Mouse (Mus musculus) midbrain, postnatal 0 days (tissue): ENCODE results near the gene Ptch2. TPM values are rescaled to one million over a fixed set of nuclear protein-coding genes. Genes with fewer than 3 reads are reported as not detected.

ENCODE experiments used
- ATAC-seq: fragments of 200-750 bp; cut with Nextera tagmentation; 2 replicates; pipeline ENCODE4 v1.8.0; 2017; ENCODE audit warnings: moderate number of reproducible peaks, mild to moderate bottlenecking, moderate TSS enrichment, moderate library complexity; ENCODE audit not compliant: low FRiP score
- DNase-seq: peaks from one replicate; pipeline ENCODE4 v3.0.0-alpha.2; 2015; ENCODE audit warnings: low spot score
- H3K27ac ChIP-seq: fragments of 300-500 bp; sonication (generic); 2 replicates; pipeline ENCODE4 v1.5.1; 2014; ENCODE audit warnings: low read depth, mild to moderate bottlenecking, low read length, mixed read lengths
- H3K27me3 ChIP-seq: fragments of 300-500 bp; sonication (generic); 2 replicates; pipeline ENCODE4 v1.6.1; 2014; ENCODE audit warnings: low read length, control low read depth, mixed read lengths; ENCODE audit not compliant: insufficient read depth
- H3K36me3 ChIP-seq: fragments of 300-500 bp; sonication (generic); 2 replicates; pipeline ENCODE4 v1.6.1; 2014; ENCODE audit warnings: low read length, control low read depth, mixed read lengths; ENCODE audit not compliant: insufficient read depth
- H3K4me1 ChIP-seq: fragments of 300-500 bp; sonication (generic); 2 replicates; pipeline ENCODE4 v1.6.1; 2014; ENCODE audit warnings: mild to moderate bottlenecking, control low read depth, antibody characterized with exemption, low read length, mixed read lengths; ENCODE audit not compliant: insufficient read depth
- H3K4me2 ChIP-seq: fragments of 300-500 bp; sonication (generic); 2 replicates; pipeline ENCODE4 v1.6.1; 2014; ENCODE audit warnings: low read depth, mild to moderate bottlenecking, low read length, mixed read lengths; ENCODE audit not compliant: poor library complexity, severe bottlenecking
- H3K4me3 ChIP-seq: fragments of 300-500 bp; sonication (generic); 2 replicates; pipeline ENCODE4 v1.5.1; 2014; ENCODE audit warnings: low read depth, mild to moderate bottlenecking, low read length, moderate library complexity
- H3K9ac ChIP-seq: fragments of 300-500 bp; sonication (generic); replicated peaks from 2 replicates; pipeline ENCODE4 v1.6.1; 2014; ENCODE audit warnings: mild to moderate bottlenecking, low read length, moderate library complexity, mixed read lengths; ENCODE audit not compliant: poor library complexity, severe bottlenecking
- H3K9me3 ChIP-seq: fragments of 300-500 bp; sonication (generic); 2 replicates; pipeline ENCODE4 v1.6.1; 2016; ENCODE audit warnings: low read length, control low read depth
- CTCF ChIP-seq: IDR thresholded peaks from 2 replicates; pipeline ENCODE4 v1.5.1; 2016; ENCODE audit warnings: antibody characterized with exemption, mild to moderate bottlenecking
- WGBS: fragments of 180-500 bp; shearing (Covaris S2); extraction: QIAGEN DNeasy Blood & Tissue Kit; methylation state at CpG from one replicate; pipeline ENCODE4 v1.1.7; 2014; 5-methylcytosine and 5-hydroxymethylcytosine counted together
- polyA plus RNA-seq: library from polyadenylated mRNA; unstranded; fragments of >200 nt; fragmentation: Nextera tagmentation; extraction: Ambion mirVana; gene quantifications from 2 replicates; pipeline ENCODE4 v1.2.1, GENCODE M21; 2015
- total RNA-seq: library from RNA; depleted of rRNA; stranded (reverse); fragments of >200 nt; gene quantifications from 2 replicates; pipeline ENCODE4 v1.2.3, GENCODE M21; 2014

Ptch2 gene
- total and polyA plus RNA-seq, 2 experiments from 2014 or later = 3.7 to 12.2 TPM

DNA sequence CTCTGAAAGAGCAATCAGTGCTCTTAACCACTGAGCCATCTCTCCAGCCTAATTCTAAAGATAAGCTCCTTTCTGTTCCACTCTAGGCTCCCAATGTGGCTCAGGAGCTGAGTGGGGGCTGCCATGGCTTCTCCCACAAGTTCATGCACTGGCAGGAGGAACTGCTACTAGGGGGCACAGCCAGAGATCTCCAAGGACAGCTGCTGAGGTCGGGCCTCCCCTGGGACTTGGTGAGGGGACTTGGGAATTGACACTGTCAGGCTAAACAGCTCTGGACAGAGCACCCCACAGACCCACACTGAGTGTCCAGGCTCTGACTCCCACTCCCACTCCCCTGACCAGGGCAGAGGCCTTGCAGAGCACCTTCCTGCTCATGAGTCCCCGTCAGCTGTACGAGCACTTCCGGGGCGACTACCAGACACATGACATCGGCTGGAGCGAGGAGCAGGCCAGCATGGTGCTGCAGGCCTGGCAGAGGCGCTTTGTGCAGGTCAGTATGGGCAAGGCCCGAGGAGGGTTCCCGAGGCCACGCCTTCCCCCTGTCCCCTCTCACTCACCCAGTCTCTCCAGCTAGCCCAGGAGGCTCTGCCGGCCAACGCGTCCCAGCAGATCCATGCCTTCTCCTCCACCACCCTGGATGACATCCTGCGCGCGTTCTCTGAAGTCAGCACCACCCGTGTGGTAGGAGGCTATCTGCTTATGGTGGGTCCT, 12.1 kb downstream of the Ptch2 start:
- H3K9ac ChIP-seq = no peak overlapping the region
- no peaks in the 10 kb centered on the region for H3K4me1 ChIP-seq
- no peak overlapping the region for H3K4me3 ChIP-seq
- H3K36me3 ChIP-seq = peaks cover 40% of the 10 kb centered on the region
- DNase-seq (no peak), ATAC-seq (no peak)
- no peak for TF ChIP-seq CTCF
- no peak overlapping the region for H3K4me2 ChIP-seq
- no peaks in the 10 kb centered on the region for H3K27me3 ChIP-seq
- no peak overlapping the region for H3K27ac ChIP-seq
- 91% methylated on average over 18 of the region's 18 CpGs for WGBS
- no peaks in the 10 kb centered on the region for H3K9me3 ChIP-seq

DNA sequence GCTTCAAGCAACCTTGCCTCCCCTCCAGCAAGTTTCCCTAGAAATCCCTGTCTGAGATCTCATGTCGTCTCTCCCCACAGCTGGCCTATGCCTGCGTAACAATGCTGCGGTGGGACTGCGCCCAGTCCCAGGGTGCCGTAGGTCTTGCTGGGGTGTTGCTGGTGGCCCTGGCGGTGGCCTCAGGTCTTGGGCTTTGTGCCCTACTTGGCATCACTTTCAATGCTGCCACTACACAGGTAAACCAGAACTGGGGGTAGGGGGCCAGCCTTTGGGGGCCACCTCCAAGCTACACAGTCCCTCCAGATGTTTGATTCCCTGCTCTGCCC, 12.6 kb downstream of the Ptch2 start:
- no peak overlapping the region for H3K4me3 ChIP-seq
- no peaks in the 10 kb centered on the region for H3K9me3 ChIP-seq
- no peak overlapping the region for H3K27ac ChIP-seq
- H3K27me3 ChIP-seq = no peaks in the 10 kb centered on the region
- no peak for ATAC-seq
- no peak overlapping the region for H3K4me2 ChIP-seq
- no peak for TF ChIP-seq CTCF
- no peak for DNase-seq
- H3K9ac ChIP-seq = no peak overlapping the region
- peaks cover 41% of the 10 kb centered on the region for H3K36me3 ChIP-seq
- H3K4me1 ChIP-seq = no peaks in the 10 kb centered on the region
- WGBS = 95% methylated on average over 6 of the region's 6 CpGs

DNA sequence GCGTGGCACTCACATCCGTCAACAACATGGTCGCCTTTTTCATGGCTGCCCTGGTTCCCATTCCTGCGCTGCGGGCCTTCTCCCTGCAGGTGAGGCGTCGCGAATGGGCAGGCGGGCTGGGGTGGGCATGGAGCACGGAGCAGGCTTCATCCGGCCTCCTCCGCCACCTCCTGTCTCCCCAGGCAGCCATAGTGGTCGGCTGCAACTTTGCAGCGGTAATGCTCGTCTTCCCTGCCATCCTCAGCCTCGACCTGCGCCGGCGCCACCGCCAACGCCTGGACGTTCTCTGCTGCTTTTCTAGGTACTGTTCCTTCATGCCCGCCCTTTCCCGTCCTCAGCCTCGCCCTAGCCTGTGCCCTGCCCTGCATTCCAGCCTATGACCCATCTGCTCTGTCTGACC, 13.5 kb downstream of the Ptch2 start:
- DNase-seq (no peak), ATAC-seq (no peak)
- H3K9me3 ChIP-seq = no peaks in the 10 kb centered on the region
- no peaks in the 10 kb centered on the region for H3K27me3 ChIP-seq
- no peak overlapping the region for H3K9ac ChIP-seq
- no peak overlapping the region for H3K4me3 ChIP-seq
- H3K4me1 ChIP-seq = no peaks in the 10 kb centered on the region
- no peak overlapping the region for H3K27ac ChIP-seq
- H3K36me3 ChIP-seq = peaks cover 47% of the 10 kb centered on the region
- no peak for TF ChIP-seq CTCF
- 93% methylated on average over 25 of the region's 25 CpGs for WGBS
- no peak overlapping the region for H3K4me2 ChIP-seq

DNA sequence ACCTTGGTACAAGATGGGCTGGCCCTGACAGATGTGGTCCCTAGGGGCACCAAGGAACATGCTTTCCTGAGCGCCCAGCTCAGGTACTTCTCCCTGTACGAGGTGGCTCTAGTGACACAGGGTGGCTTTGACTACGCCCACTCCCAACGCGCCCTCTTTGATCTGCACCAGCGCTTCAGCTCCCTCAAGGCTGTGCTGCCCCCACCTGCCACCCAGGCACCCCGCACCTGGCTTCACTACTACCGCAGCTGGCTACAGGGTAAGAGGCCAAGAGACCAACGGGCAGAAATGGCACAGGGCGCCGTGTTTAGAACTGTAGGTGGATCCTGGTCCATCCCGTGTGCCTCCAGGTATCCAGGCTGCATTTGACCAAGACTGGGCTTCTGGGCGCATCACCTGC, 14.4 kb downstream of the Ptch2 start:
- WGBS = 90% methylated on average over 12 of the region's 13 CpGs
- H3K4me3 ChIP-seq = no peak overlapping the region
- no peaks in the 10 kb centered on the region for H3K9me3 ChIP-seq
- TF ChIP-seq CTCF = no peak
- H3K4me1 ChIP-seq = no peaks in the 10 kb centered on the region
- H3K27me3 ChIP-seq = no peaks in the 10 kb centered on the region
- DNase-seq (no peak), ATAC-seq (no peak)
- H3K27ac ChIP-seq = no peak overlapping the region
- no peak overlapping the region for H3K9ac ChIP-seq
- H3K4me2 ChIP-seq = no peak overlapping the region
- peaks cover 51% of the 10 kb centered on the region for H3K36me3 ChIP-seq

DNA sequence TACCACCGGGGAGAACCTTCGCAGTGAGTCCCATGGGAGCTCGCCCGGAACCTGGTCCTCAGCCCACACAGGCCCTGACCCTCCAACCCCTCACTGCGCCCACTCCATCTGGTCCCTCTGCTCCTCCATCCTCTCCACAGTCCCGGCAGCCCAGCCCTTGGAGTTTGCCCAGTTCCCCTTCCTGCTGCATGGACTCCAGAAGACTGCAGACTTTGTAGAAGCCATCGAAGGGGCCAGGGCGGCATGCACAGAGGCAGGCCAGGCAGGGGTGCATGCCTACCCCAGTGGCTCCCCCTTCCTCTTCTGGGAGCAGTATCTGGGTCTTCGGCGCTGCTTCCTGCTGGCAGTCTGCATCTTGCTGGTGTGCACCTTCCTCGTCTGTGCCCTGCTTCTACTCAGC, 15.1 kb downstream of the Ptch2 start:
- Histone ChIP-seq H3K9me3 (no peaks in the 10 kb centered on the region), H3K27ac (no peak overlapping the region), H3K27me3 (no peaks in the 10 kb centered on the region), H3K4me1 (no peaks in the 10 kb centered on the region), H3K4me2 (no peak overlapping the region), H3K9ac (no peak overlapping the region), H3K36me3 (peaks cover 55% of the 10 kb centered on the region), H3K4me3 (no peak overlapping the region)
- TF ChIP-seq CTCF = no peak
- ATAC-seq (no peak), DNase-seq (no peak)
- WGBS = 91% methylated on average over 11 of the region's 11 CpGs

DNA sequence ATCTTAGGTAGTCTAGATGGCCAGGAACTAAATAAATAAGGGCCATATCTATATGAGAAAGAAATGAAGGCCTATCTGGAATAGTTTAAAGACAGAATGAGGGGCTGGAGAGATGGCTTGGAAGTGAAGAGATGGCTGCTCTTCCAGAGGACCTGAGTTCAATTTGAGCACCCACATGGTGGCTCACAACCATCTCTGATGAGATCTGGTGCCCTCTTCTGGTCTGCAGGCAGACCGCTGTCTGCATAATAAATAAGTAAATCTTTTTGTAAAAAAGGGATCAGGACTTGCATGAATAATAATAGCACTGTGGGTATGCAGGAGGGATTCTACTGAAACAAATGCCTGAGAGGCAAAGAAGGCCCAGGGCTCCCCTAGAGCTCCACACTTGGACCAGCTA, 17.4 kb downstream of the Ptch2 start:
- 57% methylated on average over 1 of the region's 1 CpGs for WGBS
- DNase-seq (no peak), ATAC-seq (no peak)
- peak; percentile 31 for TF ChIP-seq CTCF
- peaks cover 48% of the 10 kb centered on the region for H3K36me3 ChIP-seq
- no peak overlapping the region for H3K9ac ChIP-seq
- H3K27ac ChIP-seq = no peak overlapping the region
- H3K4me1 ChIP-seq = no peaks in the 10 kb centered on the region
- H3K9me3 ChIP-seq = no peaks in the 10 kb centered on the region
- no peaks in the 10 kb centered on the region for H3K27me3 ChIP-seq
- no peak overlapping the region for H3K4me2 ChIP-seq
- H3K4me3 ChIP-seq = no peak overlapping the region
